Mouse (Mus musculus): ENCODE results near the gene Bpifb1.
"Not testable (repeated sequence)": the region's sequence is repeated elsewhere in the genome, so short reads cannot be mapped to it uniquely, and the experiment has no call there.

Bpifb1 gene

DNA sequence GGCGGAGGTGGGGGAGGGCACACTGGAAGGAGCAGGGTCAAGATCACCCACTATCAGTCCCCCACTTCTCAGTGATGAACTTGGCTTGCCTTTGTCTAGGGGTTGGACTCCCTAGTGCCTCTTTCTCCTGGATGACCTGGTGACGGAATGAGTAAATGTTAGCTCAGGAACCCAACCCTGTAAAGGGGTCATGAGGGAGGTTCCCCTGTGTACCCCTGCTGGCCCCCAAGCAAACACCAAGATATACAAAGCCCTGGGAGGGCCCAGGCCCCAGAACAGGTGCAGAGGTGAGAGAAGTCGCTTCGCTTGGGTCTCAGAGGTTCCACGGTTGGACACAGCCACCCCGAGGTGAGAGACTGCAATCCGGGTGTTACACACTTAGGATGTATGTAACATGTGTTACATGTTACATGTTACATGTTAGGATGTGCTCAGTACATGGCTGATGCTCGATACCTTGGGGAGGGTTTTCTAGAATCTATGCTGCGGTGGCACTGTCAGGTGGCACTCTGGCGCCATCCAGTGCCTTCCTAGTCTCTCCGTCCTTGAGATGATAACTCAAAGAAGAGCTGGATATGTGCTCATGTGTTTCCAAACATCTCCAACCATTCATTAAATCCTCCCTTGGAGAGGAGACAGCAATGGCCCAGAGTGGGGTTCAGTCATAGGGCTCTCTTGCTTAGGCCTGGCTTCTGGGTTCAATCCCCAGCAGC lies at the start of gene Bpifb1:
Gene Bpifb1 (plus strand): TSS at position 273 of the 713 bp plus-strand sequence.
- in situ Hi-C loops (cut with MboI, MseI), result no loop called here

DNA sequence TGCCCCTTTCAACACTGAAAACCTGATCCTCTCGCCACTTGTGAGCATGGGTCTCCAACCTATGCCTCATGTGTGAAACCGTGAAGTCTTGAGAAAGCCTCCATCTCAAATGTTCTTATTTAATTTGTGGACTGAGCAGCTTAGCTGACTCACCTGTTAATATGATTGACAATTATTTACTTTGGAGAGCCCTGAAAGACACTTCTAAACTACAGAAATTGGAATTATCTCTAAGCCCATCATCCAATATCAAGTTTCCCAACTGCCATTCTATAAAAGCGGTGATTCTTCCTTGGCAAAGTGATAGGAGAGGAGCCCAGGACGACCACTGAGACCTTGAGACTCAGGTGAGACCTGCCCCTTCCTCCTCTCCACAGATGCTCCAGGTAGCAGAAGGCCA lies 48.0 kb upstream of the Bpifb1 start, which contains the start of gene Bpifa1:
Gene Bpifa1 (plus strand): TSS at position 301 of the 400 bp plus-strand sequence.
- in situ Hi-C loops (cut with MboI, MseI), result no loop called here

- in situ Hi-C loops (cut with MboI, MseI), result no loop called here
These were observed 46.9 kb upstream of the Bpifb1 start for GRCm38 (mm10) chr2:154143735-154144134.

DNA sequence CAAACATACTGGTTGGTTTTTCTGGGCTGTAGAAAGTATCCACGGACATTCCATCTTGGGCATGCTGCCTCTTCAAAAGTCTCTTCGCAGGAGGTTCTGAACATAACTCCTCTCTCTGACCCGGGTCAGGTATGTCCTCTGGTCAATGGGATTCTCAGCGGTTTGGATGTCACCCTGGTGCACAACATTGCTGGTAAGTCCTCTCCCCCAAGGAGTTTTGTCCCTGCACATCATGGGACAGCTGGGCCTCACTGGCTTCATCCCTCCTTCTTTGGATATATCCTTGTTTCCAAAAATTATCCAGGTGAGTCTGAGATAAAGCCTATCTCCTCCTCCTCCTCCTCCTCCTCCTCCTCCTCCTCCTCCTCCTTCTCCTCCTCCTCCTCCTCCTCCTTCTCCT lies 43.1 kb upstream of the Bpifb1 start:
- in situ Hi-C loops (cut with MboI, MseI), result no loop called here

- in situ Hi-C loops (cut with MboI, MseI), result no loop called here
These were observed 32.2 kb upstream of the Bpifb1 start for GRCm38 (mm10) chr2:154158433-154158832.

- in situ Hi-C loops (cut with MboI, MseI), result no loop called here
These were observed 28.3 kb upstream of the Bpifb1 start, which contains the start of gene Bpifa5 for GRCm38 (mm10) chr2:154162307-154162706. Gene Bpifa5 (plus strand): TSS chr2:154162607.

- in situ Hi-C loops (cut with MboI, MseI), result no loop called here
These were observed 27.3 kb upstream of the Bpifb1 start for GRCm38 (mm10) chr2:154163306-154163705.

GRCm38 (mm10) chr2:154169172-154169571 lies 21.4 kb upstream of the Bpifb1 start:
- in situ Hi-C loops (cut with MboI, MseI), result no loop called here

DNA sequence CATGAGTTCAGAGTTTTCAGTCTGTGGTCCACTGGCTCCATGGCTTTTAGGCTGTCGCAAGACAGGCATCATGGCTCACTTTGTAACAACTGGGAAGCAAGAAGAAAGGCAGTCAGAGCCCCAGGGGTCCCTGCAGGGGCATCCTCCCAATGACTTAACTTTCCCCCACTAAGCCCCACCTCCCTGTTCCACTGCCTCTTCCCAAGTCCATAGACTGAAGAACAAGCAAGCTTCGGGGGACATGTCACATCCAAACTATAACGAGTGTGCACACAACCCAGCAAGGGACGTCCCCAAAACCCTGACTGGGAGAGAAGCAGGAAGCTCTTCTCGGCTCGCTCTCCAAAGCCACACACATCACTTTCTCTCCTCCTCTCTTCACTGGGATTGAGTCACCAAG lies 19.0 kb upstream of the Bpifb1 start:
- in situ Hi-C loops (cut with MboI, MseI), result no loop called here

- in situ Hi-C loops (cut with MboI, MseI), result no loop called here
These were observed 17.3 kb upstream of the Bpifb1 start for GRCm38 (mm10) chr2:154173313-154173712.

DNA sequence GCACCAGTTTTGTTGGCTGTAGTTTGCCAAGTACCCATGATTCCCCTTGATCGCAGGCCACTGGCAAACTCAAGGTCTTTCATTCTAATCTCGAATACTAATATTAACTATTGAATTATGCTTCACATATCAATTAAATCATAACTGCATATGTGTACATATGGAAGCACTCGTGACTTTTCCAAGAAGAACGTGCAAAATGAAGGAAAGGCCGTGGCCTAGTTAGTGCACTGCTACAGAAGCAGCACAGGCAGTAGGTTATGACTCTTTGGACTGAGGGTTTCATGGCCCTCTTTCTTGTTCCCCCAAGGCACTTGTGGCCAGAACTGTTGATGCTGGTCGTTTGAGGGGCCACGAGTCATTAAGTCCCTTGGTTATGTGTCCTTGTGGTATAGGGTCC lies 8.7 kb upstream of the Bpifb1 start:
- in situ Hi-C loops (cut with MboI, MseI), result not testable (repeated sequence)

GRCm38 (mm10) chr2:154183061-154183460 lies 7.6 kb upstream of the Bpifb1 start:
- in situ Hi-C loops (cut with MboI, MseI), result not testable (repeated sequence)

DNA sequence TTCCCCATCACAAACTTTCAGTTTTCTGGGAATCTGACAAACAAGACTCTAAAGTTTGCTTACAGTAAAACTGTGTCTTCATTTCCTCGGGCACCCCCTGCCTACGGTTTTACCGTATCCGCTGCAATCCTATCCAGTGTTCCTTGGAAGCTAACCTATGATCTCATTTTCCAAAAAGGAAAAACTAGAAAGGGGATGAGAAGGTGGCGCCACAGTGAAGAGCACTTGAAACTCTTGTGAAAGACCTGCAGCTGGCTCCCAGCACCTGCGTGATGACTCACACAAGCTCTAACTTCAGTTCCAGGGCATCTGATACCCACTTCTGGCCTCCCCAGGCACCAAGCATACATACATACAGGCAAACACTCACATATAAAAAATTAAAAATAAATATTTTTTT lies 5.3 kb upstream of the Bpifb1 start:
- in situ Hi-C loops (cut with MboI, MseI), result no loop called here

GRCm38 (mm10) chr2:154185748-154186147 lies 4.9 kb upstream of the Bpifb1 start:
- in situ Hi-C loops (cut with MboI, MseI), result no loop called here

DNA sequence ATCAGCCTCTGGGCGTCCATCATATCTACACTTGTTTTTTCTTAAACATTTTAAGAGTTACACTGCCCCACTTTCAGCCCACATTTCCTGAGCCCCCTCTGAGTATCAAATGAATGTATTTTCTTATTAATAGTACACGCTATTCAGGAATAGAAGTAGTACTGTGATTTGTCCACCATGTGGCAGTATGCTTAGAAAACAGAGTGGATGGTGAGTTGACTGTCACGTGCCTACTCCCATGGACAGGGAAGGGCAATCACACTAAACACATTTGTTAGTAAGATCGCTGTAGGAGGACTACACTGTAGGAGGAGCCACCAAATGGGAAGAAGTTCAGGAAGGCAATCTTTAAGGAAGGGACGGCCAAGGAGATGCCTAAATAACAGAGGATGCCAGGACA lies 3.1 kb upstream of the Bpifb1 start:
- in situ Hi-C loops (cut with MboI, MseI), result no loop called here

GRCm38 (mm10) chr2:154189877-154190434 lies 662 bp upstream of the Bpifb1 start:
- in situ Hi-C loops (cut with MboI, MseI), result no loop called here

DNA sequence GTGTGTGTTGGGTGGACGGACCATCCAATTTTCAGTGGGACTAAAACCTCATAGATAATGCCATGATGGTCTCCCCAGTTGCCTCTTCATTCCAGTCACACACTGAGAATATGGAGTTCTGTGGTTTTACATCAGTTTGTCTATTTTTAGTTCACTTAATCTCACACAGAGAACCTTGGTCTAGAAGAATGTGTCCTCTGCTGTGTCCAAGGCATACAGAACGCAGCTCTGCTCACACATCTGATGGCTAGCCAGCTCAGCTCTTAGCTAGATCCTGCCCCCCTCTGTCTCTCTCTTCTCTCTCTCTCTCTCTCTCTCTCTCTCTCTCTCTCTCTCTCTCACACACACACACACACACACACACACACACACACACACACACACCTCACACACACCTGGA lies 1.5 kb downstream of the Bpifb1 start:
- in situ Hi-C loops (cut with MboI, MseI), result no loop called here

DNA sequence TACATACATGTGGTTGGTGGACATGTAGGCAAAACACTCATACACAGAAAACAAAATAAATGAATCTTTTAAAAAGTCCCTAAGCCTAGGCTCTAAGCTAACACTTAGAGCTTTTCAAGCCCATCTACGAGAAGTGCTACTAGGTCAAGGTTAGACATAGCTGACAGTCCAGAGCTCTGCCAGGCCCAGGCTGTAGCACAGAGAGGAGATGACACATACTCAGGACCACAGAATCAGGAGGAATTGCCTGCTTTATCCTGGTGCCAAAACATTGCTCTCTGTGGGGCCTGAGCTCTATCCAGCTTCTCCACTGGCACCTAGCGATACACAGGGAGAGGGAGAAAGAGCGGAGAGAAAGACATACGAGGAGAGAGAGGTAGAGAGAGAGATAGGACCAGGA lies 2.5 kb downstream of the Bpifb1 start:
- in situ Hi-C loops (cut with MboI, MseI), result no loop called here

DNA sequence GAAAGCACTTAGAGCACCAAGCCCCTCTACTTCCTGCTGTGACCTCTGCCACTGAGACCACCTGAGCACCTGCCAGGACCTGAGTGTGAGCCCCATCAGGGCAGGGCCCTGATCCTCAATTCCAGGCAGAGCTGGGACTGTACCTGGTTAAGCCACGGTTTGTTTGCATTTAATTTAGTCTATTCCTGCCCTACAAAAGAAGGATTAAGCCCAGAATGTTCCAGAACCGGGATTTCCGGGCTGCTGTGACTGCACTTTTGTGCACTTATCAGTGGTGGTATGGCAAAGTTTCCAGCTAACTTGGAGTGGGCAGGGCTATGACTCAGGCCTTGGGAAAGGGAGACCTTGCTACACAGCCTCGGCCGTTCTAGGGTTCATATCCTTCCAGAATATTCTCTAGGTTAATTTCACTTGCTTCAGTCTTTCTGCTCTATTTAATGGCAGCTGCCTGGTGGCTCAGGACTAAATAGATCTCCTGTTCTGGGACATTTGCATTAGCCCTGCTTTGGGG lies 3.4 kb downstream of the Bpifb1 start:
- in situ Hi-C loops (cut with MboI, MseI), result no loop called here

- in situ Hi-C loops (cut with MboI, MseI), result no loop called here
These were observed 6.4 kb downstream of the Bpifb1 start for GRCm38 (mm10) chr2:154197036-154197435.

- in situ Hi-C loops (cut with MboI, MseI), result no loop called here
These were observed 14.0 kb downstream of the Bpifb1 start for GRCm38 (mm10) chr2:154204630-154205029.

- in situ Hi-C loops (cut with MboI, MseI), result no loop called here
These were observed 16.3 kb downstream of the Bpifb1 start for GRCm38 (mm10) chr2:154206908-154207307.

- in situ Hi-C loops (cut with MboI, MseI), result no loop called here
These were observed 18.5 kb downstream of the Bpifb1 start for GRCm38 (mm10) chr2:154209112-154209511.

All from T-helper 2 cell (primary cell).